Mouse (Mus musculus): ENCODE measurements at regions not wholly inside any gene's neighbourhood (a gene's known extent, or its start where the extent isn't known, plus 50 kb on each side); places are given as distances from the start of the nearest gene placed in this dataset.
"Not testable (repeated sequence)": the region's sequence is repeated elsewhere in the genome, so short reads cannot be mapped to it uniquely, and the experiment has no call there.

DNA sequence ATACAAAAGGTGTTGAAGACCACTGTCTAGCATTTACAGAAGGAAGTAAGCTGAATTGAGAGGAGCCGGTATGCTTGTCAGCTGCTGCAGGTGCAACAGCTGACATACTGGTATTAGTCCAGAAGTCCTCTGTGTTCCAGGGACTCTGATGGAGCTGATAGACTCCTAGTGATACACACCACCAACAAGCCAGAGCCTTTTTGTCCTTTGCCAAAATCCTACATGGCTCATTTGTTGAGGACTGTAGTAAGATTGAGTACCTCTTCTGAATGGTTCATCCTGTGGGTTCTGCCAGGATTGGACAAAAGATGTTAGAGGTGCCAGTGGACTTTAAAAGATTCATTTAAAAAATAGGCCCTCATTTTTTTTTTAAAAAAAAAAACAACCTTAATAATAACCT is 129.4 kb upstream of the Tmem185a start:
- WGBS, result 88% methylated on average over 1 of the region's 1 CpGs
- Histone ChIP-seq H3K4me3 (no peak overlapping the region), H3K4me1 (no peaks in the 10 kb centered on the region), H3K27me3 (ENCODE audit: low read depth, poor library complexity, severe bottlenecking) (no peaks in the 10 kb centered on the region), H3K36me3 (no peaks in the 10 kb centered on the region), H3K9me3 (replicated peaks) (no peaks in the 10 kb centered on the region), H3K27ac (replicated peaks) (no peak overlapping the region)
- DNase-seq (ENCODE audit: low spot score), result no peak

- not testable (repeated sequence) for H3K27ac ChIP-seq (replicated peaks)
- peak; percentile 13 for DNase-seq (ENCODE audit: low spot score)
- 22% methylated on average over 2 of the region's 2 CpGs for WGBS
Observed at GRCm38 (mm10) chrX:70582344-70582743, 105.4 kb upstream of the Tmem185a start.

GRCm38 (mm10) chrX:70580171-70580570 is 103.2 kb upstream of the Tmem185a start:
- no peak for DNase-seq (ENCODE audit: low spot score)
- no peaks in the 10 kb centered on the region for H3K4me1 ChIP-seq
- H3K36me3 ChIP-seq, result no peaks in the 10 kb centered on the region
- WGBS, result 62% methylated on average over 1 of the region's 1 CpGs
- H3K27me3 ChIP-seq (ENCODE audit: low read depth, poor library complexity, severe bottlenecking), result no peaks in the 10 kb centered on the region
- no peak overlapping the region for H3K27ac ChIP-seq (replicated peaks)
- no peaks in the 10 kb centered on the region for H3K9me3 ChIP-seq (replicated peaks)
- H3K4me3 ChIP-seq, result no peak overlapping the region

More at GRCm38 (mm10) chrX:70582344-70582743, 105.4 kb upstream of the Tmem185a start:
- H3K4me3 ChIP-seq; H3K4me1 ChIP-seq; H3K27me3 ChIP-seq (ENCODE audit: low read depth, poor library complexity, severe bottlenecking); H3K36me3 ChIP-seq; H3K9me3 ChIP-seq (replicated peaks): not testable (repeated sequence)

DNA sequence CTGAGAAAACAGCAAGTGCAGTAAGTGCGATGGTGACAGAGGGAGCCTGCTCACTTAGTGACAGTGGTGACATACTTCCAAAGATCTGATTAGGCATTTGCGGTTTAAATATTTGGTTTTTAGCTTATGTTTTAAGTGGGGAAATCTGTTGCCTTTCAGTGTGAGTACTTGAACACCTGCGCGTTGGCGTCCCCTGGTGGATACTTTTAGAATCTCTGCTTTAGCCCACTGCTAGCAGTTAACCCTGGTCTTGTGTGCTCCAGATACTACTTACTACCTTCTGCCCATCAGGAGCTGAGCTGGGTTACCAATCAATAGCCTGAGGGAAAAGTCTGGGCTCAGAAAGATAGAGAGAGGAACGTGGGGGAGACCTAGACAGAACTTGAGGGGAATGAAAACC is 97.3 kb upstream of the Tmem185a start:
- not testable (repeated sequence) for H3K4me1 ChIP-seq; DNase-seq (ENCODE audit: low spot score); H3K27ac ChIP-seq (replicated peaks); H3K27me3 ChIP-seq (ENCODE audit: low read depth, poor library complexity, severe bottlenecking); H3K36me3 ChIP-seq; H3K4me3 ChIP-seq; H3K9me3 ChIP-seq (replicated peaks)
- WGBS, result 45% methylated on average over 1 of the region's 6 CpGs

DNA sequence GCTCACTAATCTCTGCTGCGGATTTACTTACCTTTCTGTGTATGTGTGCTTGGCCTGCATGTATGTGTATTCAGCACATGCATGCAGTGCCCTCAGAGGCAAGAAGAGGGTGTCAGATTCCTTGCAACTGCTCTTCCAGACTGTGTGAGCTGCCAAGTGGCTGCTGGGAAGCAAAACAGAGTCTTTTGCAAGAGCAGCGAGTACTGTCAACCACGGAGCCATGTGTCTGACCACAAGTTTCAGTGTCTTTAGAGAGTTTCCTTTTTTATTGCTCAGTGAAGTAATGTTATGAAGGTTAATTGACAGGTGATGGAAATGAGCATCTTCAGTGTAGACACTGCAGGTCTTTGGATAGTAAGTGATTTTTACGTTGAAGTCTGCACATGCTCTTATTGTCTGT is 93.6 kb upstream of the Tmem185a start:
- H3K36me3 ChIP-seq; H3K27me3 ChIP-seq (ENCODE audit: low read depth, poor library complexity, severe bottlenecking); H3K27ac ChIP-seq (replicated peaks); DNase-seq (ENCODE audit: low spot score); H3K9me3 ChIP-seq (replicated peaks); H3K4me1 ChIP-seq; H3K4me3 ChIP-seq: not testable (repeated sequence)
- WGBS, result 82% methylated on average over 3 of the region's 4 CpGs

DNA sequence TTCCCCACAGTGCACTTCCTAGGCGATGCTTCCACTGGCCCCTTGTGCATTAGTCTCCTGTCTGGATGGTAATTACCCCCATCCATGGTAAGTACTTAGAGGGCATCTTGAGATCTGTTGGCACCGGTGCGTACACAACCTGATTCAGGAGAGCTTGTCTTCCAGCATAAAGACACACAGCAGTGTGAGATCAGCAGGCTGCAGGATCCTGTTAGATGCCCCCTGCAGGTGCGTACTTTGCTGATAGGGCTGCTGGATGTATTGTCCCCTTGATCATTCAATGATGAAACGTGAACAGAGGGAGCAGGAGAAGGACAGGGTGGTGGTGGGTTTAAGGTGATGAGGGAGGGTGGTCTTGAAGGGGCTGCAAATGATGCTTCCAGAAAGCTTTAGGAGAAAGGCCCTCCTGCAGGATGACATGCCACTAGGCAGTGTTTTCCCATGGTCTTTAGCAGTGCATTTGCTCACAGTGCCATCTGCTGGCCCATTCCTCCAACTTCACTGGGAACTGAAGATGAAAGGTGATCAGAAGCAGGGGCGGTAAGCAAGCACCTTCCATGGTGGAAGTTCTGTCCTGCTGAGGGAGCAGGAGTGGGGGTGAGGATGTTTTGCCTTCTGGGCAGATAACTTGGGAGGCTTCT is 92.5 kb upstream of the Tmem185a start:
- DNase-seq (ENCODE audit: low spot score); H3K27me3 ChIP-seq (ENCODE audit: low read depth, poor library complexity, severe bottlenecking); H3K36me3 ChIP-seq; H3K27ac ChIP-seq (replicated peaks); H3K9me3 ChIP-seq (replicated peaks); H3K4me1 ChIP-seq; H3K4me3 ChIP-seq: not testable (repeated sequence)
- 49% methylated on average over 6 of the region's 6 CpGs for WGBS

Data from midbrain, embryonic 10.5 days (tissue).